Mouse (Mus musculus) urinary bladder, adult 2 months (tissue): ENCODE measurements around the gene Pik3c2b. TPM values are rescaled to one million over a fixed set of nuclear protein-coding genes. Genes with fewer than 3 reads are reported as not detected.

Source experiments
- DNase-seq: peaks from one replicate; pipeline ENCODE4 v3.0.0; 2022; ENCODE audit warnings: low spot score
- polyA plus RNA-seq: library from polyadenylated mRNA; depleted of rRNA; stranded (reverse); fragments of >200 nt; gene quantifications from 2 replicates; pipeline ENCODE4 v1.2.3, GENCODE M21; 2012

Gene Pik3c2b
- polyA plus RNA-seq, 1 experiment = 11.6 TPM

- DNase-seq = peak; percentile 64
Observed at GRCm38 (mm10) chr1:133100980-133101798, 55.7 kb downstream of the Pik3c2b start.

GRCm38 (mm10) chr1:133102108-133102507 is 56.6 kb downstream of the Pik3c2b start:
- DNase-seq = no peak

- DNase-seq = no peak
Observed at GRCm38 (mm10) chr1:133103315-133103714, 57.8 kb downstream of the Pik3c2b start.

- DNase-seq = no peak
Observed at GRCm38 (mm10) chr1:133103871-133104270, 58.4 kb downstream of the Pik3c2b start.

- DNase-seq = no peak
Observed at GRCm38 (mm10) chr1:133116108-133116507, 70.6 kb downstream of the Pik3c2b start.

GRCm38 (mm10) chr1:133118127-133118526 is 72.7 kb downstream of the Pik3c2b start:
- no peak for DNase-seq

- DNase-seq = no peak
Observed at GRCm38 (mm10) chr1:133118844-133119243, 73.4 kb downstream of the Pik3c2b start.

GRCm38 (mm10) chr1:133119931-133120712 is 74.7 kb downstream of the Pik3c2b start:
- no peak for DNase-seq

- DNase-seq = no peak
Observed at GRCm38 (mm10) chr1:133121246-133121645, 75.8 kb downstream of the Pik3c2b start.

- DNase-seq = no peak
Observed at GRCm38 (mm10) chr1:133124137-133124536, 78.7 kb downstream of the Pik3c2b start.

GRCm38 (mm10) chr1:133125640-133126364 is 80.3 kb downstream of the Pik3c2b start:
- no peak for DNase-seq

GRCm38 (mm10) chr1:133126365-133126740 is 80.9 kb downstream of the Pik3c2b start:
- DNase-seq = no peak

GRCm38 (mm10) chr1:133127328-133127727 is 81.9 kb downstream of the Pik3c2b start:
- no peak for DNase-seq

- DNase-seq = no peak
Observed at GRCm38 (mm10) chr1:133129471-133130221, 84.2 kb downstream of the Pik3c2b start.

- peak; percentile 95 for DNase-seq
Observed at GRCm38 (mm10) chr1:133130638-133131560, 85.4 kb downstream of the Pik3c2b start, which contains the start of gene Ppp1r15b. Gene Ppp1r15b (plus strand): TSS chr1:133131143.

- no peak for DNase-seq
Observed at GRCm38 (mm10) chr1:133131561-133131905, 86.1 kb downstream of the Pik3c2b start.

GRCm38 (mm10) chr1:133131936-133132335 is 86.5 kb downstream of the Pik3c2b start:
- DNase-seq = no peak

GRCm38 (mm10) chr1:133132388-133133326 is 87.2 kb downstream of the Pik3c2b start:
- DNase-seq = no peak

GRCm38 (mm10) chr1:133133425-133133824 is 88.0 kb downstream of the Pik3c2b start:
- DNase-seq = no peak
